Mouse (Mus musculus) liver, embryonic 14 days (tissue): ENCODE data around the gene Olfr1453. TPM values are rescaled to one million over a fixed set of nuclear protein-coding genes. Genes with fewer than 3 reads are reported as not detected.

ENCODE experiments used
- polyA plus RNA-seq: library from polyadenylated mRNA; depleted of rRNA; stranded (reverse); fragments of >200 nt; gene quantifications from 2 replicates; pipeline ENCODE4 v1.2.3, GENCODE M21; 2012; rRNA removed

Gene Olfr1453
- polyA plus RNA-seq, result not detected in 2 replicates

DNA sequence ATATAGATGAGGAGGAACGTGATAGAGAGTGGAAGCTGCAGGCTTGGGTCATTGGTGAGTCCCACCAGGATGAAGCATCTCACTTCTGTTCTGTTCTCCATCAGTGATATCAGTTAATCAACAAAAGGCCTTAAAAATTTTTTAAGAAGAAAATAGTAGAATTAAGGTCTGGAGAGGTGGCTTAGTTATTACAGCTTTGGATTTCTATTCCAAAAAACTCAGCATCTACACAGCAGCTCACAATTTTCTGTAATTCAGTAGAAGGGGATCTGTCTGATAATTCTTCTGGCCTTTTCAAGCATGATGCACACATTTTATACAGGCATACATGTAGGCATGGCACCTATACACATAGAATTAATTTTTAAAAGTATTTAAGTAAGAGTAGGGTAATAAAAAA lies at the start of gene Olfr1453:
Gene Olfr1453 (minus strand): TSS at position 101 of the 400 bp plus-strand sequence.

DNA sequence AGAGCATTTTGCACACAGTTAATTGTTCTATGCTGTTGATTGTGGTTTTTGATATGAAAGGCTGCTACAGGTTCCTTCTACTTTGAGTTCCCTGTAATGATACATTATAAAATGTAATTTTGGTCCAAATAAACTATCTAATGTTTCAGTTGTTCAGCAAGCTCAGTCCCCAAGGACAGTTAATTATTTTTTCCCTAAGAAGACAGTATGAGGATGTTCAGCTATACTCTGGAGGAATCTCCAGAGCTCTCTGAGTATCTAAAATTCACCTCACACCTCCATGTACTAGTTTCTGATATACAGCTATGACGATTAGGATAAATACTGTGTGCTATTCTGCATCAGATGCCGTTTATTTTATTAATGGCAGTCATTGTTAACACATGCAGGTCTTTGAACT lies 32.2 kb upstream of the Olfr1453 start, which contains the start of gene Olfr1454:
Gene Olfr1454 (plus strand): TSS at position 301 of the 400 bp plus-strand sequence.

DNA sequence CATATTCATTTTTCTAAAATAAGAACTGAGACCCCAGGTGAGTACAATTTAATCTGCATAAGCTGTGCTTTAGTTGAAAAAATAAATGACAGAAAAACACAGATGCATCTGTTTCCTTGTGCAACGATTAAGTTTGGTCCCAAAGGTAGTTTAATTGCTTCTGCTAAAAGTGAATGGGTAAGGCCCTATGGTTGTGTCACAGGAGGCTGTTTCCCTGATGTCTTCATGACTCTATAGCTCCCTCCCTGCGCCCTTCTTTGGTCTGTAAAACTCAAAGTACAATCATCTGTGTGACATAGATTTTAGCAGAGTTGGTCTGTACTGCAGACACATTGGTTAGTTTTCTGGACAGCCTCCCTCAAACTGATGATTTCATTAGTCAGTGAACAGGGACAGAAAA lies 33.4 kb downstream of the Olfr1453 start, which contains the start of gene Olfr1451:
Gene Olfr1451 (plus strand): TSS at position 301 of the 400 bp plus-strand sequence.

Other genes starting within 250 kb of the Olfr1453 start
- gene Zfp91, start 232.2 kb downstream of the Olfr1453 start, polyA plus RNA-seq, result 14.2 and 16.3 TPM in 2 replicates
- gene Lpxn, start 232.1 kb downstream of the Olfr1453 start, polyA plus RNA-seq, result 1.1 and 1.9 TPM in 2 replicates
- not detected in 2 replicates for gene Gm5244, start 181.6 kb downstream of the Olfr1453 start, polyA plus RNA-seq
- not detected in 2 replicates for gene Olfr1444, start 171.0 kb downstream of the Olfr1453 start, polyA plus RNA-seq
- gene Olfr1445, start 144.5 kb downstream of the Olfr1453 start, polyA plus RNA-seq, result not detected in 2 replicates
- not detected in 2 replicates for gene Olfr1446, start 134.8 kb downstream of the Olfr1453 start, polyA plus RNA-seq
- gene Olfr1447, start 124.6 kb downstream of the Olfr1453 start, polyA plus RNA-seq, result not detected in 2 replicates
- not detected in 2 replicates for gene Olfr1448, start 103.9 kb downstream of the Olfr1453 start, polyA plus RNA-seq
- not detected in 2 replicates for gene Olfr1449, start 97.5 kb downstream of the Olfr1453 start, polyA plus RNA-seq
- gene Olfr1450, start 78.1 kb downstream of the Olfr1453 start, polyA plus RNA-seq, result not detected in 2 replicates
- not detected in 2 replicates for gene Olfr1451, start 33.3 kb downstream of the Olfr1453 start, polyA plus RNA-seq
- not detected in 2 replicates for gene Olfr1454, start 32.3 kb upstream of the Olfr1453 start, polyA plus RNA-seq
- not detected in 2 replicates for gene Olfr1457, start 69.6 kb upstream of the Olfr1453 start, polyA plus RNA-seq
- gene Olfr1458, start 78.4 kb upstream of the Olfr1453 start, polyA plus RNA-seq, result not detected in 2 replicates
- gene Olfr1459, start 121.2 kb upstream of the Olfr1453 start, polyA plus RNA-seq, result not detected in 2 replicates
- not detected in 2 replicates for gene Olfr1461, start 134.7 kb upstream of the Olfr1453 start, polyA plus RNA-seq
- not detected in 2 replicates for gene Olfr1462, start 157.4 kb upstream of the Olfr1453 start, polyA plus RNA-seq
- gene Olfr1463, start 203.0 kb upstream of the Olfr1453 start, polyA plus RNA-seq, result not detected in 2 replicates